Mouse (Mus musculus): ENCODE data around the gene Zfp385b. TPM values are rescaled to one million over a fixed set of nuclear protein-coding genes. Genes with fewer than 3 reads are reported as not detected.

The Zfp385b gene
- total RNA-seq, 2 experiments from 2014 or later = 2.8 to 3.3 TPM

GRCm38 (mm10) chr2:77795859-77796552 lies 23.4 kb downstream of the Zfp385b start:
- intact Hi-C loops (cut with DNase I) = loop anchor here (5.0 kb wide), 1 partner anchor 226 kb away; no protein-coding TSS in a partner anchor
- DNase-seq = peak in 1 of 2 experiments; percentile 20

GRCm38 (mm10) chr2:77790846-77791245 lies 28.6 kb downstream of the Zfp385b start:
- intact Hi-C loops (cut with DNase I) = no loop called here
- no peak for DNase-seq

- intact Hi-C loops (cut with DNase I) = no loop called here
- DNase-seq = no peak
These were observed 29.1 kb downstream of the Zfp385b start for GRCm38 (mm10) chr2:77790295-77790694.

GRCm38 (mm10) chr2:77781390-77781789 lies 38.0 kb downstream of the Zfp385b start:
- DNase-seq = no peak
- intact Hi-C loops (cut with DNase I) = no loop called here

GRCm38 (mm10) chr2:77777781-77778180 lies 41.7 kb downstream of the Zfp385b start:
- DNase-seq = no peak
- intact Hi-C loops (cut with DNase I) = no loop called here

- intact Hi-C loops (cut with DNase I) = no loop called here
- DNase-seq = no peak
These were observed 42.3 kb downstream of the Zfp385b start for GRCm38 (mm10) chr2:77777047-77777686.

- intact Hi-C loops (cut with DNase I) = no loop called here
- DNase-seq = no peak
These were observed 44.1 kb downstream of the Zfp385b start for GRCm38 (mm10) chr2:77775247-77775880.

GRCm38 (mm10) chr2:77770056-77770697 lies 49.3 kb downstream of the Zfp385b start:
- DNase-seq = no peak
- intact Hi-C loops (cut with DNase I) = no loop called here

GRCm38 (mm10) chr2:77768321-77768886 lies 51.0 kb downstream of the Zfp385b start:
- intact Hi-C loops (cut with DNase I) = no loop called here
- DNase-seq = no peak

GRCm38 (mm10) chr2:77761967-77762366 lies 57.5 kb downstream of the Zfp385b start:
- intact Hi-C loops (cut with DNase I) = no loop called here
- no peak for DNase-seq

- DNase-seq = no peak
- intact Hi-C loops (cut with DNase I) = no loop called here
These were observed 60.9 kb downstream of the Zfp385b start for GRCm38 (mm10) chr2:77758403-77759071.

GRCm38 (mm10) chr2:77752491-77752890 lies 66.9 kb downstream of the Zfp385b start:
- DNase-seq = no peak

GRCm38 (mm10) chr2:77749631-77750030 lies 69.8 kb downstream of the Zfp385b start:
- no peak for DNase-seq
- intact Hi-C loops (cut with DNase I) = no loop called here

More at GRCm38 (mm10) chr2:77752491-77752890, 66.9 kb downstream of the Zfp385b start:
- intact Hi-C loops (cut with DNase I) = no loop called here

GRCm38 (mm10) chr2:77746417-77746816 lies 73.0 kb downstream of the Zfp385b start:
- DNase-seq = no peak
- intact Hi-C loops (cut with DNase I) = no loop called here

GRCm38 (mm10) chr2:77745246-77745645 lies 74.2 kb downstream of the Zfp385b start:
- DNase-seq = no peak
- intact Hi-C loops (cut with DNase I) = no loop called here

GRCm38 (mm10) chr2:77742359-77742758 lies 77.1 kb downstream of the Zfp385b start:
- no peak for DNase-seq
- intact Hi-C loops (cut with DNase I) = no loop called here

GRCm38 (mm10) chr2:77730196-77730595 lies 89.2 kb downstream of the Zfp385b start:
- DNase-seq = no peak

GRCm38 (mm10) chr2:77726798-77727197 lies 92.6 kb downstream of the Zfp385b start:
- DNase-seq = no peak
- intact Hi-C loops (cut with DNase I) = no loop called here

More at GRCm38 (mm10) chr2:77730196-77730595, 89.2 kb downstream of the Zfp385b start:
- intact Hi-C loops (cut with DNase I) = no loop called here

GRCm38 (mm10) chr2:77720806-77721205 lies 98.6 kb downstream of the Zfp385b start:
- no peak for DNase-seq
- intact Hi-C loops (cut with DNase I) = no loop called here

- no peak for DNase-seq
- intact Hi-C loops (cut with DNase I) = no loop called here
These were observed 103.1 kb downstream of the Zfp385b start for GRCm38 (mm10) chr2:77716367-77716766.

Data from gastrocnemius, postnatal 36 days (tissue).